Mouse (Mus musculus) adrenal gland, adult 2 months (tissue): Measurements from ENCODE around the gene Hoxd9. TPM values are rescaled to one million over a fixed set of nuclear protein-coding genes. Genes with fewer than 3 reads are reported as not detected.

ENCODE experiments used
- DNase-seq: peaks from one replicate; pipeline ENCODE4 v3.0.0; 2021
- polyA plus RNA-seq: library from polyadenylated mRNA; depleted of rRNA; stranded (reverse); fragments of >200 nt; gene quantifications from 2 replicates; pipeline ENCODE4 v1.2.3, GENCODE M21; 2012
- total RNA-seq, 2 experiments: library from RNA; stranded (reverse); gene quantifications; 2 replicates each; pipeline ENCODE4 v1.2.3; 2021

Gene Hoxd9
- total and polyA plus RNA-seq, 3 experiments = 3.3 to 7.8 (median 6.5) TPM

- no peak for DNase-seq
Measured at GRCm38 (mm10) chr2:74733765-74734164, 36.2 kb downstream of the Hoxd9 start.

- DNase-seq = no peak
Measured at GRCm38 (mm10) chr2:74734451-74734850, 36.9 kb downstream of the Hoxd9 start.

GRCm38 (mm10) chr2:74734996-74735811 lies 37.7 kb downstream of the Hoxd9 start:
- no peak for DNase-seq

- no peak for DNase-seq
Measured at GRCm38 (mm10) chr2:74735851-74736687, 38.5 kb downstream of the Hoxd9 start.

- no peak for DNase-seq
Measured at GRCm38 (mm10) chr2:74736688-74737577, 39.4 kb downstream of the Hoxd9 start.

- no peak for DNase-seq
Measured at GRCm38 (mm10) chr2:74737578-74738070, 40.1 kb downstream of the Hoxd9 start.

GRCm38 (mm10) chr2:74738623-74739475 lies 41.3 kb downstream of the Hoxd9 start:
- no peak for DNase-seq

GRCm38 (mm10) chr2:74739476-74739800 lies 41.9 kb downstream of the Hoxd9 start:
- no peak for DNase-seq

GRCm38 (mm10) chr2:74739869-74740268 lies 42.3 kb downstream of the Hoxd9 start:
- DNase-seq = no peak

- DNase-seq = peak; percentile 53
Measured at GRCm38 (mm10) chr2:74740311-74741091, 43.0 kb downstream of the Hoxd9 start.

GRCm38 (mm10) chr2:74741252-74741978 lies 43.9 kb downstream of the Hoxd9 start:
- DNase-seq = no peak

- no peak for DNase-seq
Measured at GRCm38 (mm10) chr2:74741979-74742277, 44.4 kb downstream of the Hoxd9 start.

- DNase-seq = no peak
Measured at GRCm38 (mm10) chr2:74745540-74746297, 48.2 kb downstream of the Hoxd9 start.

- no peak for DNase-seq
Measured at GRCm38 (mm10) chr2:74746298-74746921, 48.9 kb downstream of the Hoxd9 start.

GRCm38 (mm10) chr2:74747006-74747405 lies 49.5 kb downstream of the Hoxd9 start:
- DNase-seq = peak; percentile 55

GRCm38 (mm10) chr2:74747661-74748141 lies 50.2 kb downstream of the Hoxd9 start:
- no peak for DNase-seq

GRCm38 (mm10) chr2:74748436-74748995 lies 51.0 kb downstream of the Hoxd9 start:
- DNase-seq = no peak
